Mouse (Mus musculus): ENCODE data around the gene Mitf.

The Mitf gene

GRCm38 (mm10) chr6:98046295-98047108 is 239.7 kb downstream of the Mitf start:
- peak; percentile 20 for DNase-seq (ENCODE audit: low spot score)

- DNase-seq (ENCODE audit: low spot score): no peak
These were observed 240.9 kb downstream of the Mitf start for GRCm38 (mm10) chr6:98047741-98048140.

GRCm38 (mm10) chr6:98048671-98049438 is 242.0 kb downstream of the Mitf start:
- peak; percentile 62 for DNase-seq (ENCODE audit: low spot score)

GRCm38 (mm10) chr6:98049551-98049950 is 242.7 kb downstream of the Mitf start:
- DNase-seq (ENCODE audit: low spot score): no peak

- no peak for DNase-seq (ENCODE audit: low spot score)
These were observed 255.0 kb downstream of the Mitf start for GRCm38 (mm10) chr6:98061878-98062277.

- DNase-seq (ENCODE audit: low spot score): no peak
These were observed 258.1 kb downstream of the Mitf start for GRCm38 (mm10) chr6:98064926-98065325.

GRCm38 (mm10) chr6:98066420-98066819 is 259.6 kb downstream of the Mitf start:
- no peak for DNase-seq (ENCODE audit: low spot score)
